ENCODE assay signal across 16 mouse cellular contexts in the genomic region with DNA sequence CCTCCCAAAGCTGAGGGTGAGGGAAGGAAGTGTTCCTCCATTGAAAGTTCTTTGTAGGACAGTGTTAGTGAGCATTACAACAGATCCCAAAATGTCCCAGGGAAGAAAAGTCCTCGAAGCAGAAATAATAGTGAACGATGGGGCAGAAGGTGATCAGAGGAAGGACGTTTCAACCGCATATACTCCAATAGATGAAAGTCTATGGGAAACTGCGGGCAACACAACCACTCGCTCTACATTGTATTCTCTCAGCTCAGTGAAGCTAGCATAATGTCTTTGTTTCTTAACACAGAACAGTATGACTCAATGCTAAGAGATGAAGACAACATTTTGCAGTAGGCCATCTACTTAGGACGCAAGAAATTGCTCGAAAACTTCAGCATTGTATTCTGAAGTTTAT.
"Had no signal": no experiment of that assay in that cellular context is flagged by ENCODE, and none has a peak within 500 bp of the region (broad histone marks: within the 10 kb centered on the region; RNA-seq: fewer than 3 reads in every experiment).

No protein-coding gene starts in this region.

- H3K27me3 ChIP-seq: neural tube, embryonic 12.5 days; neural tube, embryonic 13.5 days; neural tube, embryonic 15.5 days; stomach, embryonic 15.5 days had no signal

- H3K36me3 ChIP-seq: neural tube, embryonic 12.5 days; neural tube, embryonic 13.5 days; neural tube, embryonic 15.5 days; stomach, embryonic 15.5 days had no signal

- H3K4me2 ChIP-seq: neural tube, embryonic 12.5 days; neural tube, embryonic 13.5 days; neural tube, embryonic 15.5 days; stomach, embryonic 15.5 days had no signal

- H3K9ac ChIP-seq: neural tube, embryonic 12.5 days; neural tube, embryonic 13.5 days; neural tube, embryonic 15.5 days; stomach, embryonic 15.5 days had no signal

- H3K27ac ChIP-seq: neural tube, embryonic 12.5 days; neural tube, embryonic 13.5 days; neural tube, embryonic 15.5 days; stomach, embryonic 15.5 days; stomach, postnatal 0 days had no signal

- DNase-seq: right cerebral cortex, adult 18-20 months; right cerebral cortex, postnatal 14 days; right cerebral cortex, postnatal 25 days; right cerebral cortex, postnatal 4 days; spleen, adult 18-20 months; thymus, adult 18-20 months; thymus, adult 2 months; thymus, postnatal 14 days; thymus, postnatal 25 days; thymus, postnatal 36 days; thymus, postnatal 4 days had no signal

- H3K4me3 ChIP-seq: neural tube, embryonic 12.5 days; neural tube, embryonic 13.5 days; neural tube, embryonic 15.5 days; stomach, embryonic 15.5 days had no signal

- H3K4me1 ChIP-seq: neural tube, embryonic 12.5 days; stomach, embryonic 15.5 days had no signal

- H3K9me3 ChIP-seq: neural tube, embryonic 12.5 days; neural tube, embryonic 13.5 days; neural tube, embryonic 15.5 days; stomach, embryonic 15.5 days had no signal
